In the genomic region with DNA sequence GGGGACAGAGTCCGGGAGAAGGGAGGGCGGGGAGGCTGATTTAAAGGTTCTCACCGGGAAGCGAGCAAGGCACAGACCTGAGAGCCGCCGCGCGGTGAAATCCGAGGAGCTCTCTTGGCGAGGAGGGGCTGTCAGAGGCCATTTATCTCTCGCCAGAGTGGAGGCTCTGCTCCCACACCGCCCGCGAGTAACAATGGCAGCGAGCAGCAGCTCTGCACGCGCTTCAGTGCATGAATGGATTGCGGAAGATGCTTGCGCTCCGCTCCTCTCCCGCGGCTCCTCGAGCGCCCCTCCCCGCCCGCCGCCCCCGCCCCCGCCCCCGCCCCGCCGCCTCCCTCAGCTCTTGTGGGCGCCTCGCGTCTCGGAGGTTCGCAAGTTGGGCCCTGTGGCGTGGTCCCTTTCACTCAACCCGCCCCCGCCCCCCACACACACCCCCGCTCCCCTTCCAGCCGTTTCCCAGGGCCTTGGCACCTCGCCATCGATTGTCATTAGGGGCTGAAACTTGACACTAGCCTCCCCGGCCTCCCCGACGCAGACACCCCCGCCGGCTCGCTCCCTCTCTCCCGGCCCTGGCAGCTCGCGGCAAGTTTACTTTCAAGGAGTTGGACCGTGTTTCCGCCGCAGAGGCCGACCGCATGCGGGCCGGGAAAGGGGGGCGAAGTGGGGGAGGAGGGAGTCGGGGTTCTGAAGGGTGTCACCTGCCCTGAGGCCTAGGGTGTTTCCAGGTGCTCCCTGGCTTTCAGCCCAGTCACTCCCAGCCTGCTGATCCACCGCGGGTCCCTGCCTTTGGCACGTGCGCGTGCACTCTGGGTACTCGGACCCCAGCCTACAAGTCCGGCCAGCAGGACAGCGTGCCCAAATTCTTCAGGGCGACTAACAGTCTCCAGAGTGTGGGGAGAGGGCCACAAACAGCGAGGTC, we compare ENCODE assay signal across 8 mouse cellular contexts. TPM values are rescaled to one million over a fixed set of nuclear protein-coding genes. Genes with fewer than 3 reads are reported as not detected.
DNase-seq lines count a peak whose midpoint lies in the region; ATAC-seq and TF ChIP-seq lines count a peak whose summit lies in the region.

No protein-coding gene starts in this region.

- H3K9ac ChIP-seq in intestine, embryonic 14.5 days (ENCODE audit: low read length): peak overlapping the region; percentile 65
- peak overlapping the region; percentile 73 for H3K9ac ChIP-seq in lung, embryonic 15.5 days

- H3K4me1 ChIP-seq in intestine, embryonic 14.5 days (replicated peaks; ENCODE audit: control insufficient read depth, insufficient read depth, low read length): peaks cover 28% of the 10 kb centered on the region; the same call in 1 of the 2 replicates
- peaks cover 61% of the 10 kb centered on the region for H3K4me1 ChIP-seq in lung, embryonic 15.5 days

- no peak for DNase-seq in layer of hippocampus, adult 2 months (ENCODE audit: low spot score in 2 of 2)
- no peak for DNase-seq in layer of hippocampus, adult 18-20 months (ENCODE audit: low spot score in 2 of 2)
- peak; percentile 40 for DNase-seq in adipocyte (ENCODE audit: low spot score)
- peak; percentile 64 for DNase-seq in gastrocnemius, postnatal 10 days
- peak; percentile 84 for DNase-seq in intestine, embryonic 14.5 days (ENCODE audit: low spot score)
- peak; percentile 93 for DNase-seq in retina, postnatal 1 day
- DNase-seq in natural killer cell, adult 2 months (ENCODE audit: low spot score in 2 of 2): no peak

- ATAC-seq in intestine, embryonic 14.5 days (replicated peaks; ENCODE audit: low FRiP score, low TSS enrichment, low read depth): peak; percentile 59
- ATAC-seq in lung, embryonic 15.5 days (ENCODE audit: borderline replicate concordance, extremely low read depth, low FRiP score, low TSS enrichment): peak; percentile 74

- H3K9me3 ChIP-seq in intestine, embryonic 14.5 days (ENCODE audit: control insufficient read depth, low read length): no peaks in the 10 kb centered on the region
- no peaks in the 10 kb centered on the region for H3K9me3 ChIP-seq in lung, embryonic 15.5 days

- no peak overlapping the region for H3K27ac ChIP-seq in layer of hippocampus, adult 2 months
- H3K27ac ChIP-seq in intestine, embryonic 14.5 days (ENCODE audit: low read depth): peak overlapping the region; percentile 87
- peak overlapping the region; percentile 92 for H3K27ac ChIP-seq in lung, embryonic 15.5 days

- 3% methylated on average over 38 of the region's 72 CpGs for WGBS in intestine, embryonic 14.5 days
- WGBS in lung, embryonic 15.5 days: under 1% methylated on average over 45 of the region's 72 CpGs

- H3K27me3 ChIP-seq in intestine, embryonic 14.5 days (replicated peaks; ENCODE audit: control insufficient read depth, insufficient read depth, low read length): peaks cover 65% of the 10 kb centered on the region
- H3K27me3 ChIP-seq in lung, embryonic 15.5 days: peaks cover 83% of the 10 kb centered on the region

- TF ChIP-seq CTCF in layer of hippocampus, adult 2 months (conservative IDR thresholded peaks at IDR 0.05): no peak

- no peaks in the 10 kb centered on the region for H3K36me3 ChIP-seq in intestine, embryonic 14.5 days (ENCODE audit: control insufficient read depth, insufficient read depth, low read length)
- H3K36me3 ChIP-seq in lung, embryonic 15.5 days: no peaks in the 10 kb centered on the region

- peak overlapping the region; percentile 58 for H3K4me2 ChIP-seq in intestine, embryonic 14.5 days (ENCODE audit: low read length)
- H3K4me2 ChIP-seq in lung, embryonic 15.5 days: peak overlapping the region; percentile 73

- H3K4me3 ChIP-seq in layer of hippocampus, adult 2 months: peak overlapping the region; percentile 58
- peak overlapping the region; percentile 49 for H3K4me3 ChIP-seq in intestine, embryonic 14.5 days (ENCODE audit: low read depth, low read length)
- H3K4me3 ChIP-seq in lung, embryonic 15.5 days: peak overlapping the region; percentile 65

RNA-seq across cellular contexts. Expression of a gene that starts 31.7 kb away (rescaled TPM):
- total RNA-seq in layer of hippocampus, adult 2 months (2021): 10 to 100 TPM; 16.7 to 21.3 TPM
- 10 to 100 TPM; 20.8 to 20.9 TPM for total RNA-seq in layer of hippocampus, adult 18-20 months (2021)
- total RNA-seq in gastrocnemius, postnatal 10 days (2021): 10 to 100 TPM; 20.6 to 28.0 TPM
- polyA plus RNA-seq in intestine, embryonic 14.5 days (2014; fragmentation: Nextera tagmentation; extraction: Ambion mirVana): 19.8 and 20.3 TPM in 2 replicates
- polyA plus RNA-seq in lung, embryonic 15.5 days (2015; fragmentation: Nextera tagmentation; extraction: Ambion mirVana): 20.1 and 20.8 TPM in 2 replicates

Comparison
In these comparisons a context has a peak if more than half of its experiments do, and no peak if none do; other contexts are left out.
1. DNase-seq: peak in adipocyte (single experiment), gastrocnemius, postnatal 10 days (single experiment), intestine, embryonic 14.5 days (single experiment) and retina, postnatal 1 day (single experiment); none in layer of hippocampus, adult 2 months (0 of 2), layer of hippocampus, adult 18-20 months (0 of 2) and natural killer cell, adult 2 months (0 of 2).
2. Peak in every context shown above with its lines, with median percentiles within 50 percentile points of each other: H3K4me3 ChIP-seq.